ENCODE assay signal across 8 mouse cellular contexts in the genomic region with DNA sequence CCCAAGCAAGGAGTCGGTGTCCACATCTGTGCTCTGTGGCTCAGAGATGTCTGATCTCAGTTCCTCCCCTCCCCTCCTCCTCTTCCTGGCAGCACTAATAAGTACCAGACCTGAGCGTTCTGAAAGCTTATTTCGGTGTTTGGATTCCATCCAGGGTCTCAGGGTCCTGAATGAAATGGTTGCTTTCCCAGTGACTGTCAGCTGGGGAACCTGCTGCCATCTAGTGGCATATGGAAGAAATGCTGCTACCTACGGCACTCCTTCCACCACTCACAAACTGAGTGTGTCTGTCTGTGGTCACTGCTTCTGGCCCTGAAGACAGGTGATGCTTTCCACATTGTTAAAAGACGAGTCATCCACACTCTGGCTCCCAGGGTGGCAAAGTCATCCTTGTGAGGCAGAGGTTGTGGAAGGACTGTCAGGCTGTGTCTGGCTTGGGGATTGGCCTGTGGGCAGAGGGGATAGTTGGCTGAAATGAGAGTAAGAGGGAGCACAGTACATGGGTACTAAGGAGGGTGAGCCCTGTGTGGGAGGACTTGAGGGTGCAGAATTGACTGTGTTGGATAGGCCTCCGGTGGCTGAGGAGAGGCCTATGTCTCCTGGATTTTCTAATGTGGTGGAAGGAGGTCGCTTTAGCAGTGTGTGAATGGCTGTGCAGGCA. TPM values are rescaled to one million over a fixed set of nuclear protein-coding genes. Genes with fewer than 3 reads are reported as not detected.
DNase-seq lines count a peak whose midpoint lies in the region; ATAC-seq lines count a peak whose summit lies in the region.

No protein-coding gene starts in this region.

- no peaks in the 10 kb centered on the region for H3K9me3 ChIP-seq in hindbrain, embryonic 16.5 days (ENCODE audit: control insufficient read depth, low read length)
- H3K9me3 ChIP-seq in midbrain, embryonic 15.5 days, result no peaks in the 10 kb centered on the region

- intact Hi-C loops in left cerebral cortex, postnatal 14 days (cut with DNase I), result no loop called here

- peak overlapping the region; percentile 21 for H3K4me2 ChIP-seq in hindbrain, embryonic 16.5 days (ENCODE audit: low read length)
- H3K4me2 ChIP-seq in midbrain, embryonic 15.5 days, result no peak overlapping the region

- 30% methylated on average over 7 of the region's 7 CpGs for WGBS in hindbrain, embryonic 16.5 days
- WGBS in midbrain, embryonic 15.5 days, result 30% methylated on average over 7 of the region's 7 CpGs

- H3K9ac ChIP-seq in hindbrain, embryonic 16.5 days (ENCODE audit: low read depth, low read length), result no peak overlapping the region
- H3K9ac ChIP-seq in midbrain, embryonic 15.5 days, result no peak overlapping the region

- ATAC-seq in hindbrain, embryonic 16.5 days, result peak; percentile 76
- ATAC-seq in midbrain, embryonic 15.5 days (replicated peaks), result peak; percentile 62

- no peak overlapping the region for H3K4me3 ChIP-seq in hindbrain, embryonic 16.5 days (ENCODE audit: low read length)
- H3K4me3 ChIP-seq in midbrain, embryonic 15.5 days, result no peak overlapping the region

- DNase-seq in urinary bladder, postnatal 14 days (ENCODE audit: low spot score), result peak; percentile 54
- no peak for DNase-seq in urinary bladder, postnatal 10 days (ENCODE audit: low spot score)
- DNase-seq in cerebellum, postnatal 25 days, result peak; percentile 70 to 78
- DNase-seq in gastrocnemius, adult 18-20 months (ENCODE audit: low spot score), result peak; percentile 88
- peak; percentile 65 to 77 for DNase-seq in left cerebral cortex, postnatal 14 days (ENCODE audit: low spot score in 2 of 2)
- peak; percentile 63 for DNase-seq in testis, postnatal 14 days (ENCODE audit: low spot score)

- H3K4me1 ChIP-seq in hindbrain, embryonic 16.5 days (ENCODE audit: control insufficient read depth, insufficient read depth, low read depth, low read length), result peaks cover 7% of the 10 kb centered on the region; the same call in 1 of the 2 replicates
- H3K4me1 ChIP-seq in midbrain, embryonic 15.5 days, result peaks cover 12% of the 10 kb centered on the region

- no peak overlapping the region for H3K27ac ChIP-seq in hindbrain, embryonic 16.5 days (ENCODE audit: low read depth, low read length)
- no peak overlapping the region for H3K27ac ChIP-seq in midbrain, embryonic 15.5 days

- no peaks in the 10 kb centered on the region for H3K27me3 ChIP-seq in hindbrain, embryonic 16.5 days (replicated peaks; ENCODE audit: control insufficient read depth, insufficient read depth, low read length)
- no peaks in the 10 kb centered on the region for H3K27me3 ChIP-seq in midbrain, embryonic 15.5 days (replicated peaks)

- H3K36me3 ChIP-seq in hindbrain, embryonic 16.5 days (ENCODE audit: control insufficient read depth, insufficient read depth, low read length), result no peaks in the 10 kb centered on the region
- H3K36me3 ChIP-seq in midbrain, embryonic 15.5 days (replicated peaks), result no peaks in the 10 kb centered on the region

RNA-seq across cellular contexts. Expression of gene Apol6, which starts 15.1 kb away (rescaled TPM):
- 10 to 100 TPM; 47.5 to 80.8 TPM for total RNA-seq in gastrocnemius, adult 18-20 months (2021)
- not detected in 2 replicates for polyA plus RNA-seq in hindbrain, embryonic 16.5 days (2015; fragmentation: Nextera tagmentation; extraction: Ambion mirVana)
- under 1 TPM; 0.20 to 0.40 TPM for total RNA-seq in left cerebral cortex, postnatal 14 days (2021)
- 0.06 and 0.22 TPM in 2 replicates for polyA plus RNA-seq in midbrain, embryonic 15.5 days (2015; fragmentation: Nextera tagmentation; extraction: Ambion mirVana)

RNA-seq across cellular contexts. Expression of gene Mb, which starts 21.0 kb away (rescaled TPM):
- total RNA-seq in gastrocnemius, adult 18-20 months (2021), result 1,000 to 10,000 TPM; 5,214 to 6,251 TPM
- polyA plus RNA-seq in hindbrain, embryonic 16.5 days (2015; fragmentation: Nextera tagmentation; extraction: Ambion mirVana), result 0.71 and 0.81 TPM in 2 replicates
- not detected for total RNA-seq in left cerebral cortex, postnatal 14 days (2021)
- 0.66 TPM in 2 replicates for polyA plus RNA-seq in midbrain, embryonic 15.5 days (2015; fragmentation: Nextera tagmentation; extraction: Ambion mirVana)

Comparison
In these comparisons a context has a peak if more than half of its experiments do, and no peak if none do; other contexts are left out.
1. RNA of gene Apol6, which starts 15.1 kb away (total RNA-seq): 47.5 to 80.8 TPM in gastrocnemius, adult 18-20 months; 0.20 to 0.40 TPM in left cerebral cortex, postnatal 14 days; every median in the first group is over 10 times any median in the second.
2. RNA of gene Mb, which starts 21.0 kb away (total RNA-seq): 5,214 to 6,251 TPM in gastrocnemius, adult 18-20 months; not detected in left cerebral cortex, postnatal 14 days; every median in the first group is over 1,000 times any median in the second.